Mouse (Mus musculus) left cerebral cortex, postnatal 36 days (tissue): ENCODE data around the gene Kctd6. TPM values are rescaled to one million over a fixed set of nuclear protein-coding genes. Genes with fewer than 3 reads are reported as not detected.
A peak's percentile ranks its signal among the peaks of the same experiment; 100 is the strongest.
"Not testable (repeated sequence)": the region's sequence is repeated elsewhere in the genome, so short reads cannot be mapped to it uniquely, and the experiment has no call there.

Source experiments
- DNase-seq, 2 experiments: peaks; one replicate each; pipeline ENCODE4 v3.0.0; 2021 to 2022; ENCODE audit warnings: low spot score in 2 of 2, mixed read lengths in 1 of 2
- intact Hi-C: fragments of 180-260 bp; cut with DNase I; formaldehyde crosslinking; loops from one replicate; pipeline ENCODE4 v1.15.1; 2025
- total RNA-seq, 2 experiments: library from RNA; stranded (reverse); gene quantifications; 2 replicates each; pipeline ENCODE4 v1.2.3; 2021

Kctd6 gene
- total RNA-seq, result 10 to 100 TPM; 36.5 to 40.9 TPM

- intact Hi-C loops, result loop anchor here (1.0 kb wide), 1 partner anchor 41 kb away; the partner anchor contains the start of gene Pdhb
- peak; percentile 97 to 98 for DNase-seq
These were observed at the start of gene Kctd6 for GRCm38 (mm10) chr14:8213803-8214224. Gene Kctd6, plus strand, starts transcription at chr14:8214140.

DNA sequence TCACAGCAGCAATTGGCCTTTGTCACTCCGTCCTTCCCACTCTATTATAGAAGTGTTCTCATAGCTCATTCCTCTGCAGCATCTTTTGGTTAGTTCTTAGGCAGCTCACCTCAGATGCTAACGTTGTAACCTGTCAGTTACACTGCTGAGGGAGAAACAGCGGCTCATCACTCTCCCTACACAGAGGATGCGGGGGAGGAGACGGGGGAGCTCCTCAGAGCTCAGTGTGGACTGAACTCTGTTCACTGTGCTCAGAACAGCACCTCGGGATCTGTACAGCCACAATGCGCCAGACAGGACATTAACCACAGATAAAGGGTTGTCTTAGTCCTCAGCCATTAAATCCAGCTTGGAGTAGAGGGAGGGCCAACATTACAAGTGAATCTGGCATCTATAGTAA is 49.5 kb upstream of the Kctd6 start:
- DNase-seq, result no peak
- intact Hi-C loops, result no loop called here

DNA sequence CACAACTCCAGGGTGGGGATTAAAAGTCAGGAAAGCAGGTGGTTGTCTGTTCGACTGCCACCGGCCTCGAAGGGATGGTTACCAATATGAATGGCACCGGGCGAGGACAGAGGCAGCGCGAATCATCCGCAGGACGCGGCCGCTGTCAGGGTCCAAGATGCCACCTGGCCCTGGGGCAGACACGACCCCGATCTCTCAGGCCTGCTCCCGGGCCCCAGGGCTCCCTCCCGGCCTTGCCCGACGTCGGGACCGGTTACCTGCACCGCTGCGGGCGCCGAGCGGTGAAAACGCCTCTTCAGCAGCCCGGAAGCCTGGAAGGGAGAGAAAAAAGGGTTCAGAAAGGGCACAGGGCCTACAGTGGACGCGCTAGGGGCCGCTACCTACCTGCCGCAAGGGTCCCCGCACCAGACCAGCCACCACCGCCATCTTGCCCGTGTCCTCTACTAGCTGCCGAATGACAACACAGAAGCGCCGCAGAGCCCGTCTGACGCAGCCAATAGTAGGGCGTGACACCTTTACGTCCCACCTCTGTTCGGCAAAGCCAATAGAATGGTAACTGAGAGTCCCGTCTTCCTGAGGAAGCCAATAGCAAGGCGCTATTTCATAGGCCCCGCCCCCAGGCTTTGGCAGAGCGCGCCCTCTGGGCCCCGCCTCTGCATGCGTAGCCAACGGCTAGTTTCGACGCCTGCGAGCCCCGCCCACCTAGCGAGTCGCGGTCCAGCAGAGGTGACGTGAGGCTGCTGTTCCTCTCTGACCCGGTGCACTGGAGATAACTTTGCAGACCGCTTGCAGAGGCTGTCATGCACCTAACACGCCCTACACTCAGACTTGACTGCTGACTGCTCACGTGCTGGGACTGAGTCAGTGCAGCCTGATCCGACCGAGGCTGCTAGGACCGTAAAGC is 41.2 kb upstream of the Kctd6 start, which contains the start of gene Pdhb:
Gene Pdhb, minus strand, starts transcription at position 519 of the 904 bp plus-strand sequence.
- peak; percentile 98 to 99 for DNase-seq
- intact Hi-C loops, result loop anchor here (1.0 to 5.0 kb wide), 2 partner anchors 41 to 175 kb away; no protein-coding TSS in a partner anchor

DNA sequence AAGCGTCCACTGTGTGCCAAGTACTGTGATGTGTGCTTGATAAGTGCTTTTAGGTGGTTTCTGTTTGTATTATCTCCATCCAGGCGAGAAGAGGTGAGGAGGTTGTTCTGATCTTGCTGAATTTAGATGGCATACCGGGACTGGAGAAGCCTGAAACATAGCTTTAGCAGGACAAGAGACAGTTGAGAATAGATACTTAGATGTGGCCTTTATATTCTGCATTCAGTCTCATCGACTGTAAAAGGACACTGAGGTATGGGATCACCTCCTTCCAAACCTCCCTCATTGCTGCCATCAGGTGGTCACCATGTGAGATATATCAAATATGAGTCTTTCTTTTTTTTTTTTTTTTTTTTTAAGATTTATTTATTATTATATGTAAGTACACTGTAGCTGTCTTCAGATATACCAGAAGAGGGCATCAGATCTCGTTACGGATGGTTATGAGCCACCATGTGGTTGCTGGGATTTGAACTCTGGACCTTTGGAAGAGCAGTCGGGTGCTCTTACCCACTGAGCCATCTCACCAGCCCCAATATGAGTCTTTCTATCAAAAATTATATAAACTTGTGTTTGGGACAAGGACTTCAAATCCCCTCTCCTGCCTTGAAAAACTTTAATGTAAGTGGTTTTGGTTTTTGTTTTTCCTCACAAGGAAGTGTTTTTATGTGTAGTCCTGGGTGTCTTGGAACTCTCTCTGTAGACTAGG is 40.2 kb upstream of the Kctd6 start:
- intact Hi-C loops, result loop anchor here (1.0 to 5.0 kb wide), 2 partner anchors 40 to 174 kb away; no protein-coding TSS in a partner anchor
- DNase-seq, result not testable (repeated sequence)

DNA sequence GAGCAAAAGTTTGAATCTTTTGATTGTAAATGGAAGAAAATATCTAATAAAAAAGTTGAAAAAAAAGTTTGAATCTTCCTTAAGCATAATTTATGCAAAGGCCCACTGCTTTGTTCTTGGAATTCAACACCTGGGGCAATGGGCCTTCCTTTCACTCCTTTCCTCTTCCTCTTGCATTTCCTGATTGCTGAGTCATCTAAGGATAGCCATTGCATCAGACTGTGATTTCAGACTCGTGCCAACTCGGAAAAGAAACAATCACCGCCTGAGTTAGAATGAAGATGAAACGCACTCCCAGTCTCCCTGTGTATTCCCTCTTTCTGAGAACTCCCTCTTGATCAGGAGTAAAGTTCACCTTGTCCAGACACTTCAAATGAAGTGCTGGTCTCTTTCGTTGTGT is 39.3 kb upstream of the Kctd6 start:
- intact Hi-C loops, result loop anchor here (5.0 kb wide), 1 partner anchor 173 kb away; no protein-coding TSS in a partner anchor
- no peak for DNase-seq

- intact Hi-C loops, result no loop called here
These were observed 37.7 kb upstream of the Kctd6 start for GRCm38 (mm10) chr14:8176251-8176650.

GRCm38 (mm10) chr14:8180371-8181035 is 33.4 kb upstream of the Kctd6 start:
- no peak for DNase-seq
- intact Hi-C loops, result no loop called here

More at GRCm38 (mm10) chr14:8176251-8176650, 37.7 kb upstream of the Kctd6 start:
- DNase-seq, result no peak

- intact Hi-C loops, result no loop called here
These were observed 30.6 kb upstream of the Kctd6 start for GRCm38 (mm10) chr14:8183330-8183729.

DNA sequence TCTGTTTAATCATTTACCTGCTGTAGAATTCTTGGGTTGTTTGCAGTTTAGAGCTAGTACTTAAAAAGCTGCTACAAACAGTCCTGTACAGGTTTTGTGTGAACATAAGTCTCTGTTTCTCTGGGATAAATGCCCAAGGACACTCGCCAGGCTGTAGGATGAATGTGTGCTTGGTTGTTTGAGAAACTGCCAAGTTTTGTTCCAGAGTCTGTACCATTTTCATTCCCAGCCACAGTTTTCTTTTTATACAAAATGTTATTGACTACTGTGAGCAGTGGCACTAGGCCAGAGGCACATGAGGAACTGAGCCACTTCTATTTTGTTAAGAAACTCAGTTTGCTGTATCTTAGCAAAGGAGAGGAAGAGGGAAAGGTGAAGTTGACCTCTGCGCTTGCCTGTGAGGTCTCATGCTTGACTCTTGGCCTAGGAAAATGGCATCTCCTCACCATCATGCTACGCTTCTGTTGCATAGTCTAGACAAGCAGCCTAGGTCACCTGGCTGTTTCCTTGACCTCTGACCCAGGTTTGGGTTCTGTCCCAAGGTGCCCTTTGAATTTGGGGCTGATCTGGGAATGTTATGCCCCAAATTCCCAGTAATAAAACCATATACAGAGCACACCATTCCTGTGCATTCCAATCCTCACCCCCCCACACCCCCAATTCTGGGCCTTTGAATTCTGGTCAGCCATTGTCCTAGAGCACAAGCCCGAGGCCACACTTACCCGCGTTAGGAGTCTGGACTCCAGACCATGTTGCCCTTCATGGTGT is 27.5 kb upstream of the Kctd6 start:
- DNase-seq, result peak; percentile 71 to 73
- intact Hi-C loops, result no loop called here

More at GRCm38 (mm10) chr14:8183330-8183729, 30.6 kb upstream of the Kctd6 start:
- DNase-seq, result no peak

DNA sequence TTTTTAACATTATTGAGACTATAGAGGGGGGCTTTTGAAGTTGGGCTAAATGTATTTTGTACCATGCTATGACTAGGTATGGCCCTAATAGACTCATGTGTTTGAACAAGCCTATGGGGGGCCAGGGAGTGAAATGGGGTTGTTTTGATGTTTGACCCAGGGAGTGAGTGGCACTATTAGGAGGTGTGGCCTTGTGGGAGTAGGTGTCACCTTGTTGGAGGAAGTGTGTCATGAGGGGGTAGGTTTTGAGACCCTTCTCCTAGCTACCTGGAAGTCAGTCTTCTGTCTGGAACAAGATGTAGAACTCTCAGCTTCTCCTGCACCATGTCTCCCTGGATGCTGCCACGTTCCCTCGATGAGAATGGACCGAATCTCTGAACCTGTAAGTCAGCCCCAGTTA is 23.4 kb upstream of the Kctd6 start:
- DNase-seq, result no peak
- intact Hi-C loops, result no loop called here

DNA sequence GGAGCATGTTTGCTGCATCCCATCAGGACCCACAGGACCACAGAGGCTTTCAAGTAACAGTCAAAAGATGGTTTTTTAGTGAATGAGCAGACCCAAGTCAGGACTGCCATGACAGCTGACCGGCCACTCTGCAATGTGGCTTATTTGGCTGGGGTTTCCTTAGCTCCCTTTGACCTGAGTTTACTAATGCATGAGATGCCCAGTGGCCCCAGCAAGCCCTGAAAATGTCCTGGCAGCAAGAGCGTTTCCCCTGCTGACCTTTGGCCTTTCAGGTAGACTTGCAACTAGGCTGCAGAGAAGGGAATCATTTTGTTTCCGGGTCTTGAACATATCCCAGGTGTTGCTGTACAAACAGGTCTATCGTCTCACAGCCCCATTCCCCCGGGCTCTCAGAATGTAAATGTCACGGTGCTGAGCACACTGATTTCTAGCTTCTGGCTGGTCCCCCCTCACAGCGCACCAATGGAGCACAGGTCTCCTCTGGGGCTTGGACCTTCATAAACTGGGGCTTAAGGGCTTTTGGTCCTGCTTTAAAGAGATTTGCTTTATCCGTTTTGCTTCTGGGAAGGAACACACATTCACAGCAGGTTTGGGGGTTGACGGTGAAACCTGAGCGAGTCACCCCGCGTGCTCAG is 22.5 kb upstream of the Kctd6 start:
- intact Hi-C loops, result no loop called here

DNA sequence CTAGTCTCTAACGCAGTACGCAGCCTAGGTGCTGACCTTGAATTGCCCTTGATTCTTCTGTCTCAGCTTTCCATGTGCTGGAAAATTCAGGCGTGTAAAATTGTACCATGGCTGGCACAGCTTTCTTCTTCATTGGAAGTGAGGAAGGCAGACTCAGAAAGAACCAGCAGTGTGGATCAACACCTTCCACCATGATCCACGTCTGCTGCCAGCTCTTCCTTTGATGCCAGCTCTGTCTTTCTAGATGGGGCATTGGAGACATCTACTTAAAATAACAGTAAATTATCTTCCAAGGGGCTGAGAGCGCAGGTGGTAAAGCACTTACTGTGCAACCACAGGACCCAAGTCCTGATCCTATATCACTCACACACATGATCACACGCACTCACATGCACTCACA is 21.2 kb upstream of the Kctd6 start:
- no peak for DNase-seq
- intact Hi-C loops, result no loop called here

More for the DNA sequence above, 22.5 kb upstream of the Kctd6 start:
- DNase-seq, result no peak

DNA sequence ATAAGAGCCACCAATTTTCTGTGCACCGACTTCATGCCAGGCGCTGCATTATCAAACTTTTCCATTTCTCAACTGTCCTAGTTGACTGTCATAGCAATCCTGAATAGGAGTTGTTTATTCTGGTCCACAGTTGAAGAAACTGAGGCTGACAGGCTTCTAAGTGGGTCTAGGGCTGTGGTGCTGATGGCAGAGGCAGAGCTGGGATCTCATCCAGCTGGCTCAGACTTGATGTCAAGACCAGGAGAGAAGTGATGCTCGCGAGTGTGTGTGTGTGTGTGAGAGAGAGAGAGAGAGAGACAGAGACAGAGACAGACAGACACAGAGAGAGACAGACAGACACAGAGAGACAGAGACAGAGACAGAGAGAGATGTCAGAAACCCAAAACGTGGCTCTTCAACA is 13.2 kb upstream of the Kctd6 start:
- DNase-seq, result no peak
- intact Hi-C loops, result no loop called here

DNA sequence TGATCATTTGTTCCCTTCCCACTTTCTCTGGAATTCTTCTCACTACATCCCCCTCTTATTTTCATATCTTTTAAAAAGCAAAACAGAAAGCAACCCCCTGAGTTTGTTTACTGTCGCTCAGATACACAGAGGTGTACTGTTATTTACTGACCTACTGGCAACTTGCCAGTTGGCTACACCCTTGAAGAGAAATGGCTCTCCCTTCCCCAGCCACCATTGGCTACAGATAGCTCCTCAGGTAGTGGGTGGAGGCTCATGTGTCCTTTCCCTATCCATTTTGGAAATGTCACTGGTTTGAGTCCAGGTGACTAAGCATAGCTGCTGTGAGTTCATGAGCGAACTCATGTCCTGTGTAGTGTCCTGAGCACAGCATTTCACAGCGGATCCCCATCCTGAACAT is 12.2 kb upstream of the Kctd6 start:
- intact Hi-C loops, result no loop called here

DNA sequence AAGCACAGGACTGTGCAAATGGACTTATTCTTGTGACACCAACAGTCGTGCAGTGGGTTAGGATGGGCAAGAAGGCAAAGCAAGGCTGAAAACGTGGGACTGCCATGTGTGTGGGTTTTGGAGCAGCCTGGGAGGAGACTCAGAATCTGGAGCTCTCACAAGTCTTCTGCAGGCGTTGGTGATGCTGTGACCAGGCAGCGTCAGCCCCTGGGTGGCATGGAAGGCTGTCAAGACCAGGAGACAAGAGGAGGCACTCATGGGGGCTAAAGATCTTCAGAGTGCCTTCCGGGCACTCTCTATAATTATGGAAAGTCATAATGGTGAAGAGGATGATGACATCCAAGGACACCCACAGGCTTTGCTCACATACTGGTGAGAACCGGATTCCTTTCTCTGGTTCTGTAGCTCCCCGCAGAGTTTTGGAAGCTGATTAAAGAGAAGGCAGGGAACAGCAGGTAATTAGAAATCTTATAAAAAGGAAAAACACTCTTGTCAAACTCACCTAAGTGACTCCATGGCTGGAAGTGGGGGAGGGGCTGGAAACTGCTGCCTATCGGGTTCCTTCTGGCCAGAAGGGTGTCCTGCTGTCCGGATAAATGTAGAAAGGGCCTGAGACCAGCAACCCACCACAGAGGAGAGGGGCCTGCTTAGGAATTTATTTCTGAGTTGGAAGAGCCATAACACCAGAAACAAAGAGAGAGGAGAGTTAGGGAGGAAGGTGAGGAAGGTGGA is 7.6 kb upstream of the Kctd6 start:
- intact Hi-C loops, result no loop called here
- DNase-seq, result peak in 1 of 2 experiments; percentile 56

More for the DNA sequence above, 12.2 kb upstream of the Kctd6 start:
- DNase-seq, result no peak

GRCm38 (mm10) chr14:8207105-8207504 is 6.8 kb upstream of the Kctd6 start:
- no peak for DNase-seq
- intact Hi-C loops, result no loop called here

DNA sequence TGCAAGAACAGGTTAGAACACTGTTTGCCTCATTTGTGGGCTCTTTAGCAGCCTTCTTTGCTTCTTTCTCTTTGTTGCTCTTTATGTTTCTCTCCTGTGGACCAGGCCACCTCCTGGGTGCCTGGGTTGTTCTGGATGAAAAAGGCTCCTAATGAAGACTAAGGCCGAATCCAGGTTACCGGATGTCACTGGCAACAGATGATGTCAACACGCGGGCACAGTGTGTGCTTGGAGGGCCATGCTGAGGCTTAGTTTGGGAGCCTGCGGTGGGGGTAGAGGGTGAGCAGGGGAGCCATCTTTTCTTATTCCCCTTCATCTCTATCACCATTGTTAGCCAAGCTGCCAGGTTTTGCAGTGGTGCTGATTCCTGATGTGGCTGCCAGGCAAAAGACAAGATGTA is 6.4 kb upstream of the Kctd6 start:
- intact Hi-C loops, result no loop called here
- no peak for DNase-seq

DNA sequence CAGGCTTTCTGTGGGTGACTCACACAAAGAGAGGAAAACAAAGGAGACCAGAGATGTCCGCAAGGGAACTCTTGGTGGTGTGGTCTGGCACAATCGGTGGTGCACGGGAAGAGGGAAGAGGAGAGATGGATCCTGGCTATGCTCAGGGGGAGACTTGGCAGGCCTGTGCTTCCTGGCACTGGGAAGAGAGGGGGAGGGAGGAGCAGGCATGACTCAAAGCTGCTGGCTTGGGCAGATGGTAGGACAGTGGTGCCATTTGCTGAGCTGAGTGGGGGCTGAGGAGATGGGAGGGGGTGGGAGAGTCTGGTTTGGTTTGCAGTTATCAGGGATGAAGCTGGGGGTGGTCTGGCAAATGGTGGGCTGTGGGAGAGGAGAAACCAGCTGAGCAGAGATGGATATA is 5.1 kb upstream of the Kctd6 start:
- intact Hi-C loops, result loop anchor here (2.0 kb wide), 1 partner anchor 56 kb away; no protein-coding TSS in a partner anchor
- peak; percentile 84 to 85 for DNase-seq
